19 mouse cellular contexts compared by ENCODE assay signal in genomic region chr9:52492947-52493505, GRCm38 (mm10).
DNase-seq lines count a peak whose midpoint lies in the region; ATAC-seq and TF ChIP-seq lines count a peak whose summit lies in the region.
"Had no signal": no experiment of that assay in that cellular context is flagged by ENCODE, and none has a peak within 500 bp of the region (broad histone marks: within the 10 kb centered on the region; RNA-seq: fewer than 3 reads in every experiment).

No protein-coding gene starts in this region.

- 34% methylated on average over 2 of the region's 2 CpGs for WGBS in forebrain, postnatal 0 days
- 64% methylated on average over 2 of the region's 2 CpGs for WGBS in forebrain, embryonic 13.5 days
- WGBS in neural tube, embryonic 13.5 days = 36% methylated on average over 2 of the region's 2 CpGs
- 37% methylated on average over 2 of the region's 2 CpGs for WGBS in midbrain, embryonic 14.5 days

- ATAC-seq in forebrain, postnatal 0 days = no peak
- no peak; the same call in 1 of the 2 replicates for ATAC-seq in forebrain, embryonic 13.5 days
- ATAC-seq in neural tube, embryonic 13.5 days (ENCODE audit: low read depth) = peak; percentile 65; the same call in 1 of the 2 replicates
- peak; percentile 40; the same call in 1 of the 2 replicates for ATAC-seq in midbrain, embryonic 14.5 days (ENCODE audit: low FRiP score, low TSS enrichment)

- H3K4me1 ChIP-seq in forebrain, postnatal 0 days (ENCODE audit: insufficient read depth) = no peaks in the 10 kb centered on the region
- H3K4me1 ChIP-seq in forebrain, embryonic 13.5 days = 0 out of 2 replicates have a peak, but pooled peaks cover 2% of the 10 kb centered on the region
- H3K4me1 ChIP-seq in neural tube, embryonic 13.5 days (replicated peaks) = peaks cover 11% of the 10 kb centered on the region
- H3K4me1 ChIP-seq in midbrain, embryonic 14.5 days (ENCODE audit: control insufficient read depth, insufficient read depth, low read length) = no peaks in the 10 kb centered on the region
- H3K4me1 ChIP-seq: heart, embryonic 12.5 days; neural tube, embryonic 12.5 days; stomach, embryonic 15.5 days had no signal

- H3K9ac ChIP-seq in forebrain, postnatal 0 days = no peak overlapping the region
- H3K9ac ChIP-seq in forebrain, embryonic 13.5 days = no peak overlapping the region
- no peak overlapping the region for H3K9ac ChIP-seq in neural tube, embryonic 13.5 days
- H3K9ac ChIP-seq in midbrain, embryonic 14.5 days (replicated peaks; ENCODE audit: low read length) = no peak overlapping the region
- H3K9ac ChIP-seq: heart, embryonic 12.5 days; limb, embryonic 13.5 days; neural tube, embryonic 12.5 days; stomach, embryonic 15.5 days had no signal

- H3K9me3 ChIP-seq in forebrain, postnatal 0 days (ENCODE audit: low read length) = no peaks in the 10 kb centered on the region
- H3K9me3 ChIP-seq in forebrain, embryonic 13.5 days (replicated peaks) = no peaks in the 10 kb centered on the region
- no peaks in the 10 kb centered on the region for H3K9me3 ChIP-seq in neural tube, embryonic 13.5 days
- no peaks in the 10 kb centered on the region for H3K9me3 ChIP-seq in midbrain, embryonic 14.5 days (ENCODE audit: control insufficient read depth, low read length)
- H3K9me3 ChIP-seq: heart, embryonic 12.5 days; limb, embryonic 13.5 days; neural tube, embryonic 12.5 days; stomach, embryonic 15.5 days had no signal

- H3K4me2 ChIP-seq in forebrain, postnatal 0 days (ENCODE audit: low read depth) = no peak overlapping the region
- no peak overlapping the region for H3K4me2 ChIP-seq in forebrain, embryonic 13.5 days
- no peak overlapping the region for H3K4me2 ChIP-seq in neural tube, embryonic 13.5 days
- H3K4me2 ChIP-seq in midbrain, embryonic 14.5 days (ENCODE audit: low read length) = no peak overlapping the region
- H3K4me2 ChIP-seq: heart, embryonic 12.5 days; limb, embryonic 13.5 days; neural tube, embryonic 12.5 days; stomach, embryonic 15.5 days had no signal

- TF ChIP-seq CTCF in forebrain, postnatal 0 days (IDR thresholded peaks at IDR 0.05; ENCODE audit: low read depth) = no peak

- no peaks in the 10 kb centered on the region for H3K27me3 ChIP-seq in forebrain, postnatal 0 days (ENCODE audit: insufficient read depth, low read length)
- no peaks in the 10 kb centered on the region for H3K27me3 ChIP-seq in forebrain, embryonic 13.5 days
- H3K27me3 ChIP-seq in neural tube, embryonic 13.5 days = no peaks in the 10 kb centered on the region
- H3K27me3 ChIP-seq in midbrain, embryonic 14.5 days (ENCODE audit: control insufficient read depth, insufficient read depth, low read length) = no peaks in the 10 kb centered on the region
- H3K27me3 ChIP-seq: heart, embryonic 12.5 days; neural tube, embryonic 12.5 days; stomach, embryonic 15.5 days had no signal

- peak; percentile 20 for DNase-seq in forebrain, postnatal 0 days
- no peak for DNase-seq in neural tube, embryonic 10.5 days (ENCODE audit: extremely low spot score, low spot score)
- DNase-seq in cerebellum, adult 9-11 months = peak; percentile 13
- peak; percentile 46 for DNase-seq in midbrain, embryonic 14.5 days
- no peak for DNase-seq in adrenal gland, postnatal 14 days
- DNase-seq in heart, postnatal 4 days = no peak
- DNase-seq: adrenal gland, adult 8-10 months; kidney, adult 18-20 months; kidney, postnatal 25 days; lung, postnatal 14 days; spleen, adult 18-20 months; thymus, postnatal 14 days had no signal

- H3K27ac ChIP-seq in forebrain, postnatal 0 days (ENCODE audit: low read depth, low read length) = no peak overlapping the region
- no peak overlapping the region for H3K27ac ChIP-seq in forebrain, embryonic 13.5 days
- H3K27ac ChIP-seq in neural tube, embryonic 13.5 days (replicated peaks) = peak overlapping the region; percentile 15
- no peak overlapping the region; the same call in 1 of the 2 replicates for H3K27ac ChIP-seq in midbrain, embryonic 14.5 days (replicated peaks; ENCODE audit: low read depth, low read length)
- H3K27ac ChIP-seq: left cerebral cortex, adult 2 months; limb, embryonic 13.5 days; neural tube, embryonic 12.5 days; stomach, embryonic 15.5 days had no signal

- H3K4me3 ChIP-seq in forebrain, postnatal 0 days (ENCODE audit: low read depth, low read length) = no peak overlapping the region
- H3K4me3 ChIP-seq in forebrain, embryonic 13.5 days = no peak overlapping the region
- no peak overlapping the region for H3K4me3 ChIP-seq in neural tube, embryonic 13.5 days
- no peak overlapping the region for H3K4me3 ChIP-seq in midbrain, embryonic 14.5 days (replicated peaks; ENCODE audit: low read depth, low read length)
- H3K4me3 ChIP-seq: heart, embryonic 12.5 days; left cerebral cortex, adult 2 months; limb, embryonic 13.5 days; neural tube, embryonic 12.5 days; stomach, embryonic 15.5 days had no signal

- H3K36me3 ChIP-seq in forebrain, postnatal 0 days (ENCODE audit: insufficient read depth) = no peaks in the 10 kb centered on the region
- no peaks in the 10 kb centered on the region for H3K36me3 ChIP-seq in forebrain, embryonic 13.5 days (ENCODE audit: poor library complexity, severe bottlenecking)
- H3K36me3 ChIP-seq in neural tube, embryonic 13.5 days = no peaks in the 10 kb centered on the region
- H3K36me3 ChIP-seq in midbrain, embryonic 14.5 days (ENCODE audit: control insufficient read depth, insufficient read depth, low read length) = no peaks in the 10 kb centered on the region
- H3K36me3 ChIP-seq: heart, embryonic 12.5 days; limb, embryonic 13.5 days; neural tube, embryonic 12.5 days; stomach, embryonic 15.5 days had no signal

Comparison
In these comparisons a context has a peak if more than half of its experiments do, and no peak if none do; other contexts are left out.
1. ATAC-seq: peak in neural tube, embryonic 13.5 days (single experiment) and midbrain, embryonic 14.5 days (single experiment); none in forebrain, postnatal 0 days (single experiment) and forebrain, embryonic 13.5 days (single experiment).
2. DNase-seq: peak in forebrain, postnatal 0 days (single experiment), cerebellum, adult 9-11 months (single experiment) and midbrain, embryonic 14.5 days (single experiment); none in neural tube, embryonic 10.5 days (single experiment), adrenal gland, postnatal 14 days (single experiment) and heart, postnatal 4 days (single experiment).